Comparison of ENCODE assay signal across 8 mouse cellular contexts in genomic region chr4:142081631-142082283, GRCm38 (mm10). TPM values are rescaled to one million over a fixed set of nuclear protein-coding genes. Genes with fewer than 3 reads are reported as not detected.
DNase-seq lines count a peak whose midpoint lies in the region; ATAC-seq and TF ChIP-seq lines count a peak whose summit lies in the region.

No protein-coding gene starts in this region.

- 0 out of 2 replicates have a peak overlapping the region, but pooled peaks have one; percentile 20 for H3K4me2 ChIP-seq in heart, embryonic 12.5 days

- peaks cover 5% of the 10 kb centered on the region for H3K27me3 ChIP-seq in E14TG2a.4 (ENCODE audit: insufficient read depth, low read length)
- H3K27me3 ChIP-seq in heart, embryonic 12.5 days (replicated peaks), result 0 out of 2 replicates have a peak, but pooled peaks cover 8% of the 10 kb centered on the region
- H3K27me3 ChIP-seq in midbrain, embryonic 10.5 days (ENCODE audit: low read depth, poor library complexity, severe bottlenecking), result peaks cover 69% of the 10 kb centered on the region

- 49% methylated on average over 13 of the region's 13 CpGs for WGBS in heart, embryonic 12.5 days
- 68% methylated on average over 13 of the region's 13 CpGs for WGBS in midbrain, embryonic 10.5 days

- H3K9me3 ChIP-seq in E14TG2a.4 (ENCODE audit: low read length), result no peaks in the 10 kb centered on the region
- H3K9me3 ChIP-seq in heart, embryonic 12.5 days (replicated peaks), result no peaks in the 10 kb centered on the region
- H3K9me3 ChIP-seq in midbrain, embryonic 10.5 days (replicated peaks), result no peaks in the 10 kb centered on the region

- peak overlapping the region; percentile 50 for H3K4me3 ChIP-seq in E14TG2a.4 (replicated peaks; ENCODE audit: low read length)
- H3K4me3 ChIP-seq in heart, embryonic 12.5 days, result no peak overlapping the region
- no peak overlapping the region for H3K4me3 ChIP-seq in midbrain, embryonic 10.5 days

- no peak for TF ChIP-seq CTCF in E14TG2a.4 (conservative IDR thresholded peaks at IDR 0.05; ENCODE audit: low read length)

- peak overlapping the region; percentile 4; the same call in 1 of the 2 replicates for H3K27ac ChIP-seq in heart, embryonic 12.5 days (ENCODE audit: poor library complexity, severe bottlenecking)
- no peak overlapping the region for H3K27ac ChIP-seq in midbrain, embryonic 10.5 days (replicated peaks)

- no peak for ATAC-seq in heart, embryonic 12.5 days (ENCODE audit: insufficient number of reproducible peaks, low FRiP score)

- DNase-seq in Muller cell, postnatal 12 days (ENCODE audit: inconsistent ontology term), result peak; percentile 76
- DNase-seq in kidney, postnatal 10 days, result peak; percentile 78
- DNase-seq in monocyte, adult 2 months (ENCODE audit: low read depth in 1 of 2, low spot score in 2 of 2), result peak; percentile 51 to 77
- no peak for DNase-seq in thymus, postnatal 4 days
- DNase-seq in frontal cortex, postnatal 14 days (ENCODE audit: low spot score in 2 of 2), result no peak
- DNase-seq in midbrain, embryonic 10.5 days (ENCODE audit: low spot score), result no peak

- H3K36me3 ChIP-seq in E14TG2a.4 (ENCODE audit: insufficient read depth, low read length), result peaks cover 10% of the 10 kb centered on the region; the same call in 1 of the 2 replicates
- H3K36me3 ChIP-seq in heart, embryonic 12.5 days, result no peaks in the 10 kb centered on the region
- H3K36me3 ChIP-seq in midbrain, embryonic 10.5 days, result no peaks in the 10 kb centered on the region

- H3K4me1 ChIP-seq in E14TG2a.4 (replicated peaks; ENCODE audit: low read depth, low read length), result peaks cover 77% of the 10 kb centered on the region
- H3K4me1 ChIP-seq in heart, embryonic 12.5 days (replicated peaks), result peaks cover 62% of the 10 kb centered on the region
- H3K4me1 ChIP-seq in midbrain, embryonic 10.5 days, result peaks cover 36% of the 10 kb centered on the region

- peak overlapping the region; percentile 21 for H3K9ac ChIP-seq in heart, embryonic 12.5 days

RNA-seq across cellular contexts. Expression of gene Tmem51, which starts 2.3 kb away (rescaled TPM):
- 28.3 and 29.6 TPM in 2 replicates for polyA plus RNA-seq in heart, embryonic 12.5 days (2016; fragmentation: Nextera tagmentation; extraction: Ambion mirVana)
- polyA plus RNA-seq in midbrain, embryonic 10.5 days (2016; fragmentation: Nextera tagmentation; extraction: Ambion mirVana), result 13.3 and 13.6 TPM in 2 replicates

Comparison
In these comparisons a context has a peak if more than half of its experiments do, and no peak if none do; other contexts are left out.
1. DNase-seq: peak in Muller cell, postnatal 12 days (single experiment), kidney, postnatal 10 days (single experiment) and monocyte, adult 2 months (2 of 2); none in thymus, postnatal 4 days (single experiment), frontal cortex, postnatal 14 days (0 of 2) and midbrain, embryonic 10.5 days (single experiment).